Mouse (Mus musculus) forebrain, embryonic 12.5 days (tissue): ENCODE measurements around the gene Ptgds. TPM values are rescaled to one million over a fixed set of nuclear protein-coding genes. Genes with fewer than 3 reads are reported as not detected.

Experiments
- ATAC-seq: fragments of 200-750 bp; cut with Nextera tagmentation; 2 replicates; pipeline ENCODE4 v1.8.0; 2017; ENCODE audit warnings: moderate TSS enrichment; ENCODE audit not compliant: low FRiP score
- H3K27ac ChIP-seq: fragments of 300-500 bp; sonication (generic); 2 replicates; pipeline ENCODE4 v1.5.1; 2016; ENCODE audit warnings: mild to moderate bottlenecking
- H3K27me3 ChIP-seq: fragments of 300-500 bp; sonication (generic); 2 replicates; pipeline ENCODE4 v1.6.1; 2016; ENCODE audit warnings: mild to moderate bottlenecking
- H3K36me3 ChIP-seq: fragments of 300-500 bp; sonication (generic); replicated peaks from 2 replicates; pipeline ENCODE4 v1.6.1; 2016; ENCODE audit warnings: mild to moderate bottlenecking
- H3K4me1 ChIP-seq: fragments of 300-500 bp; sonication (generic); 2 replicates; pipeline ENCODE4 v1.6.1; 2016
- H3K4me2 ChIP-seq: fragments of 300-500 bp; sonication (generic); 2 replicates; pipeline ENCODE4 v1.6.1; 2016; ENCODE audit warnings: mild to moderate bottlenecking, moderate library complexity
- H3K4me3 ChIP-seq: fragments of 300-500 bp; sonication (generic); replicated peaks from 2 replicates; pipeline ENCODE4 v1.5.1; 2016; ENCODE audit warnings: mild to moderate bottlenecking
- H3K9ac ChIP-seq: fragments of 300-500 bp; sonication (generic); 2 replicates; pipeline ENCODE4 v1.6.1; 2016; ENCODE audit warnings: mild to moderate bottlenecking
- H3K9me3 ChIP-seq: fragments of 300-500 bp; sonication (generic); 2 replicates; pipeline ENCODE4 v1.6.1; 2016
- WGBS: fragments of 180-500 bp; shearing (Covaris S2); methylation state at CpG from one replicate; pipeline ENCODE4 v1.1.7; 2016; 5-methylcytosine and 5-hydroxymethylcytosine counted together
- polyA plus RNA-seq: library from polyadenylated mRNA; unstranded; fragments of >200 nt; fragmentation: Nextera tagmentation; extraction: Ambion mirVana; gene quantifications from 2 replicates; pipeline ENCODE4 v1.2.1, GENCODE M21; 2016

The Ptgds gene
- 0.69 and 1.3 TPM in 2 replicates for polyA plus RNA-seq

DNA sequence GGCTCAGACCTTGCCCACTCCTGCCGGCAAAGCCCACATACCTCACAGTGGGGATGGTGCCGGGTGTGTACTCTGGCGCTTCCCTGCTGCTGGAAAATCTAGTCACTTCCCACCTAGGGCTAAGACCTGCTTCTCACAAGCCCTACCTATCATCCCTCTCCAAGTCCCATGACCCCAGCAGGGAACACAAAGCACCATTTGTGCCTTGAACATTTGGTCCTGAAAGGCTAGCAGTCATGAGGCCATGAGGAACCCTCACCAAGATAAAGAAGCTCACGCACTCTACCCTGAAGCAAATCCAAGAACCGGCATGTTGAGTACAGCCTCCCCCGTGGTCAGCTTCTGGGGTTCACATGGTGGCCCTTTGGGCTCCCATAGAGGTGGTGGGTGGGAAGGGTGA, at the start of gene Ptgds:
Gene Ptgds (minus strand): TSS at position 78 of the 400 bp plus-strand sequence.
- H3K27me3 ChIP-seq, result no peaks in the 10 kb centered on the region
- no peak for ATAC-seq
- peaks cover 22% of the 10 kb centered on the region for H3K4me1 ChIP-seq
- H3K36me3 ChIP-seq, result no peaks in the 10 kb centered on the region
- no peak within 1 kb of the TSS for H3K4me2 ChIP-seq
- no peak within 1 kb of the TSS for H3K9ac ChIP-seq
- 72% methylated on average over 6 of the region's 6 CpGs for WGBS
- H3K27ac ChIP-seq, result peak within 1 kb of the TSS; percentile 9; the same call in 1 of the 2 replicates
- no peaks in the 10 kb centered on the region for H3K9me3 ChIP-seq
- H3K4me3 ChIP-seq, result no peak within 1 kb of the TSS

DNA sequence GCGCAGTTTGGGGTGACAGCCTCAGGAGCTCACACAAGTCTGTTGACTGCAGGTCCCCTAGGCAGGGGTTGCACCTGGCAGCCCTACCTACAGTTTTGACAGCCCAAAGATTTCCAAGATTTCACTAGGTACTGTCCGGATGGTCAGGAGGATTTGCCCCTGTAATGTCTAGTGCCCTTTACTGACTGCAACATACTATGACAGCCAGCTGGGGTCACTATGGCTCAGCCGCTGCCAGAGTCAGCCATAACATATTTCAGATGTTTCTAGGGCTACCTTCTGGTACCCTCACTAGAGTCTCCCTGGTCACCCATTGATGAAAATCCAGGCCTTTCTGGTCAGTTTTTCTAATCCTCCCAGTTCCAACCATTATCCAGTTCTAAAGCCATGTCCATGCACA, 40.1 kb upstream of the Ptgds start:
- 66% methylated on average over 3 of the region's 3 CpGs for WGBS
- no peak overlapping the region for H3K4me2 ChIP-seq
- H3K4me3 ChIP-seq, result no peak overlapping the region
- no peak for ATAC-seq
- H3K4me1 ChIP-seq, result no peaks in the 10 kb centered on the region
- H3K27ac ChIP-seq, result no peak overlapping the region
- H3K36me3 ChIP-seq, result peaks cover 13% of the 10 kb centered on the region
- no peaks in the 10 kb centered on the region for H3K9me3 ChIP-seq
- no peak overlapping the region for H3K9ac ChIP-seq
- H3K27me3 ChIP-seq, result peaks cover 2% of the 10 kb centered on the region; the same call in 1 of the 2 replicates

DNA sequence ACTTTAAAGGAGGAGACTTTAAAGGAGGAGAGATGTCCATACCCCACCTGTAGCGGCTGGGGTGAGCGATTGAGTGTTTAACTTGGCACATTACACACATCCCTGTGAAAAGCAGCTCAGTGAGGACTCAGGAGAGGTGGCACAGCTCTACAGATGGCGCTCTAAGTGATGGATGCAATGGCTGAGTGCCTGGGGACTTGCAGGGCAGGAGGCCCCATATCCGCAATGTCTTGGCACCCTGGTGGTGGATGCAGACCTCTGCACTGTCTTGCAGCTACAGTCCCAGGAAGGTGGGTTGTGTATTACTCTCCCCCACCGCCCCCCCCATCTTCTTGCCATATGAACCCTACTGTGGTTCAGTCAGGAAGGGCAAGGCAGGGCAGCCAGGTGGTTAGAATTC, 37.1 kb upstream of the Ptgds start:
- Histone ChIP-seq H3K4me3 (no peak overlapping the region), H3K27me3 (no peaks in the 10 kb centered on the region), H3K9me3 (no peaks in the 10 kb centered on the region), H3K36me3 (peaks cover 35% of the 10 kb centered on the region), H3K27ac (no peak overlapping the region), H3K9ac (no peak overlapping the region), H3K4me1 (peaks cover 3% of the 10 kb centered on the region), H3K4me2 (no peak overlapping the region)
- no peak for ATAC-seq
- 34% methylated on average over 5 of the region's 5 CpGs for WGBS

DNA sequence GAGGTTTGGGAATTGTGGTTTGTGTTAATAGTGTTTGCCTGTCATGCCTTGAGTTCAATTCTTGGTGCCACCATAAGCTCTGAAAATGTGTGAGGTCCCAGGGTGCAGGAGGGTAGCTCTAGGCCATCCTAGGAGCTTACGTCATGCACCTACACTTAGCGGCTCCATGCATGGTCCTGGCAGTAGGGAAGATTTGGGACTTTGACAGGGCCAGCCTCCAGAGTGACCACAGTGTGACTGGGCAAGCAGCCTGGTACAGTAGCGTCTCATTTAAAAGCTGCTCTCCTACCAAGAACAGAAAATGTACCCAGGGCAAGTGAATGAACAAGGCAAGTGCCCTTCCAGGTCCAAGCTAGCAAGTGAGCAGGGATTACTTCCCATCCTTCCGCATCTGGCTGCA, 36.0 kb upstream of the Ptgds start:
- Histone ChIP-seq H3K4me2 (no peak overlapping the region), H3K4me3 (no peak overlapping the region), H3K9ac (no peak overlapping the region), H3K36me3 (peaks cover 35% of the 10 kb centered on the region), H3K27ac (no peak overlapping the region), H3K9me3 (no peaks in the 10 kb centered on the region), H3K4me1 (peaks cover 12% of the 10 kb centered on the region), H3K27me3 (no peaks in the 10 kb centered on the region)
- ATAC-seq, result no peak
- WGBS, result 96% methylated on average over 4 of the region's 4 CpGs

DNA sequence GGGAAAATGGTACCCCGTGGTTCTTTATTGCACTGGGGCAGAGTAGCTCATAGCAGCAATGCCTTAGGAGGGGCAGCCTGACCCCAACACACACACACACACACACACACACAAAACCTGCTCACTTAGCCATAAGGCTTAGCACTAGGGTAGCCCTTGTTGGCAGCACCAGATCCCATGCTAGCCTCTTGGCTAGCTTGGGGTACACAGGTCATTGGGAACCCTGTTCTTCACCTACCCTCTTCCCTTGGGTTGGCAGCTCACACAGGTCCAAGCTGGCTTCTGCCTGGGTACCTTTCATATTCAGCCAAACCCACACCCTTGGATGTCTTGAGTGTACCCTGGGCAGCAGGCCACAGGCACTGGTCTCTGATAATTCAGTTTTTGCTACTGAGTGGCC, 35.2 kb upstream of the Ptgds start:
- 87% methylated on average over 1 of the region's 1 CpGs for WGBS
- no peak overlapping the region for H3K4me2 ChIP-seq
- no peak overlapping the region for H3K9ac ChIP-seq
- H3K27me3 ChIP-seq, result no peaks in the 10 kb centered on the region
- H3K4me1 ChIP-seq, result peaks cover 12% of the 10 kb centered on the region
- no peak overlapping the region for H3K4me3 ChIP-seq
- no peak overlapping the region for H3K27ac ChIP-seq
- H3K9me3 ChIP-seq, result no peaks in the 10 kb centered on the region
- peaks cover 35% of the 10 kb centered on the region for H3K36me3 ChIP-seq
- ATAC-seq, result no peak

DNA sequence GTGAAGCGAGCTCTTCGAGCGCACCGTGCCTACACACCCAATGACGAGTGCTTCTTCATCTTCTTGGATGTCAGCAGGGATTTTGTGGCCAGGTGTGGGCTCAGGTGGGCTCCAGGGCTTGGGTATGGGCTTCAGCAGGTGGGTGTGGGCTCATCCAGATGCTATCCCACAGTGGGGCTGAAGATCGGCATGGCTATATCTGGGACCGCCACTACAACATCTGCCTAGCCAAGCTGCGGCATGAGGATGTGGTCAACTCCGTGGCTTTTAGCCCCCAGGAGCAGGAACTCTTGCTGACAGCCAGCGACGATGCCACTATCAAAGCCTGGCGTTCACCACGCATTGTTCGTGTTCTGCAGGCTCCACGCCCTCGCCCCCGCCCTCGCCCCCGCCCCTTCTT, 34.7 kb upstream of the Ptgds start:
- WGBS, result 96% methylated on average over 19 of the region's 19 CpGs
- no peaks in the 10 kb centered on the region for H3K9me3 ChIP-seq
- no peaks in the 10 kb centered on the region for H3K27me3 ChIP-seq
- no peak overlapping the region for H3K27ac ChIP-seq
- H3K9ac ChIP-seq, result no peak overlapping the region
- H3K4me2 ChIP-seq, result no peak overlapping the region
- peaks cover 35% of the 10 kb centered on the region for H3K36me3 ChIP-seq
- no peak for ATAC-seq
- H3K4me3 ChIP-seq, result no peak overlapping the region
- H3K4me1 ChIP-seq, result peaks cover 12% of the 10 kb centered on the region

DNA sequence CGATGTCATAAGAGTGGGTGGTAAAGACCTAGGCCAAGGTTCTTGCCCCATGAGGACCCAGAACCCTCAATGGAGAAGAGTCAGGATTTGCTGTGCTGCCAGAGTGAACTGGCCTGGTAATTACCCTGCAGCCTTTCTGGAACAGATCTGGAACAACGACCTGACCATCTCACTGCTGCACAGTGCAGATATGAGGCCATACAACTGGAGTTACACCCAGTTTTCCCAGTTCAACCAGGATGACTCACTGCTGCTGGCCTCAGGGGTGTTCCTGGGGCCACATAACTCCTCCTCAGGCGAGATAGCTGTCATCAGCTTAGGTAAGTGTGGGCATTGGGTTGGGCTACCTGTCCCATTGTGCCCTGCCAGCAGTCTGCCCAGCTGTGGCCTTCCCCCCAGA, 32.9 kb upstream of the Ptgds start:
- no peak for ATAC-seq
- H3K4me3 ChIP-seq, result no peak overlapping the region
- H3K9me3 ChIP-seq, result no peaks in the 10 kb centered on the region
- H3K27ac ChIP-seq, result no peak overlapping the region
- peaks cover 12% of the 10 kb centered on the region for H3K4me1 ChIP-seq
- 93% methylated on average over 3 of the region's 3 CpGs for WGBS
- H3K9ac ChIP-seq, result no peak overlapping the region
- no peak overlapping the region for H3K4me2 ChIP-seq
- no peaks in the 10 kb centered on the region for H3K27me3 ChIP-seq
- H3K36me3 ChIP-seq, result peaks cover 35% of the 10 kb centered on the region

DNA sequence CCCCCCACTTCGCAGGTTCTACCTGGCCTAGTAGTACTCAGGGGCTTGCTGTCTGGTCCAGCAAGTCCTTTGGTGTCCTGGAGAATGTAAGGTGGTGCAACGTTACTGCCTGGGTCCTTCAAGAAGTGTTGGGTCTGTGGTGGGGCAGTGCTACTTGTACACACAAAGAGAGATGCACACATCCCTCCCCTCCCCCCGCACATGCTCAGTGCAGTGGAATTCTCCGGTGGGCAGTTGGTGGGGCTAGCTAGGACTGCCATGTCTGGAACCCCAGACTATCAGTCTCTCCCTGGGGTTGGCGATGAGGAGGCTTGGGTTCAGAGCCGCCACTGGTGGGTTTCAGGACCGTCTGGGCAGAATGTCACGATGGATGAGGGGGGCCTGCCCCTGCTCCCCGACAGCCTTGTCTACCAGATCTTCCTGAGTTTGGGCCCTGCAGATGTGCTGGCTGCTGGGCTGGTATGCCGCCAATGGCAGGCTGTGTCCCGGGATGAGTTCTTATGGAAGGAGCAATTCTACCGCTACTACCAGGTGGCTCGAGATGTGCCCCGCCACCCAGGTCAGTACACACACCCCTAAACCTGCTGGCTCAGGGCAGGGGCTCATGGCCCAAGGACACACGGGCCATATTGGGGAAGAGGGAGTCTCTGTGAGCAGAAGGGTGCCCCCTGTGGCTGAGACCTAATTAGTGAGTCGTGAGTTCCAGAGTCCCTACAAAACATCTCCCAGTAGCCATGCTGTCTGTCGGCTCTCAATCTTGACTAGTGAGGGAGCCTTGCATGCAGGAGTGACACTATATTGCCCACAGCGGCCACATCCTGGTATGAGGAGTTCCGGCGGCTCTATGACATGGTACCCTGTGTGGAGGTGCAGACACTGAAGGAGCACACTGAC, 32.0 kb upstream of the Ptgds start, which contains the start of gene C8g:
Gene C8g (minus strand): TSS at position 127 of the 894 bp plus-strand sequence.
- Histone ChIP-seq H3K4me1 (peaks cover 12% of the 10 kb centered on the region), H3K9ac (peak within 1 kb of the TSS; percentile 95), H3K36me3 (peaks cover 35% of the 10 kb centered on the region), H3K27me3 (no peaks in the 10 kb centered on the region), H3K4me3 (peak within 1 kb of the TSS; percentile 86), H3K27ac (peak within 1 kb of the TSS; percentile 75; the same call in 1 of the 2 replicates), H3K9me3 (no peaks in the 10 kb centered on the region), H3K4me2 (peak within 1 kb of the TSS; percentile 98)
- 79% methylated on average over 20 of the region's 20 CpGs for WGBS
- no peak for ATAC-seq

DNA sequence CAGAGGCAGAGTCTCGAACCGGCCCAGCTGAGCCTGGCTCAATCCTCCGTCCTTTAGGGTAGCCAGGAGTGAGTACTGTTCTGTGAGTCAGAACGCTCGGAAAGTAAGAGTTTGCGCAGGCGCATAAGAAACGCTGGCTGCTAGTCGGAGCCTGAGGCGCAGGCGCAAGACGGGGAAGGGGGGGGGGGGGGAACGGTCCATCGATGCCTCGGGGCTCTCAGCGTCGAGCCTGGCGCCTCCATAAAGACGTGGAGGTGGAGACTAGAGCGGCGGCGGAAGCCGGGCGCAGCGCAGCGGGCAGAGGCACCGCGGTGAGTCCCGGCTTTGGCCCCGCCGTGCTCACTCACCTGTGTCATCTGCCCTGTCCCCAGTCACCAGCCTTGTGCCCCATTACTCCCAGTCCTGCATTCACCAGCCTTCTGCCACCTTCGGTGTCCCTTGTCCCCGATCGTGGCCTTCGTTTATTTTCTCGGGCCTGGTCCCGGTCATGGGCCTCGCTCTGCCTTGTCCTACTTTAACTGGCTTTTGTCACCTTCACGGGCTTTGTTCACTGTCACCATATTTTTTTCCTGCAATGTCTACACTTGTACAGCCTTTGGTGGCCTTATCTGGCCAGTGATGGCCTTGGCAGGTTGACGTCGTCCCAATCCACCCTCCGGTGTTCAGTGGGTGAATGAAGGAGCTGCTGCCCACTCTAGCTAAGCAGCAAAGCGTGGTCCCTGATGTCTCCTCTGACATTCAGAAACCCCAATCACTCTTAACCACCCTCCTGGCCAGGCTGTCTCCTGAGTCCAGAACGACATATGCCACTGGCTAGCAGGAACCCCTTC, 30.9 kb upstream of the Ptgds start, which contains the start of gene Fbxw5:
Gene Fbxw5 (plus strand): TSS at position 175 of the 830 bp plus-strand sequence.
- ATAC-seq, result peak; percentile 90
- peaks cover 12% of the 10 kb centered on the region for H3K4me1 ChIP-seq
- H3K4me3 ChIP-seq, result peak within 1 kb of the TSS; percentile 86
- H3K27me3 ChIP-seq, result no peaks in the 10 kb centered on the region
- H3K9me3 ChIP-seq, result no peaks in the 10 kb centered on the region
- 1% methylated on average over 34 of the region's 44 CpGs for WGBS
- peak within 1 kb of the TSS; percentile 95 for H3K9ac ChIP-seq
- H3K27ac ChIP-seq, result peak within 1 kb of the TSS; percentile 75; the same call in 1 of the 2 replicates
- peak within 1 kb of the TSS; percentile 98 for H3K4me2 ChIP-seq
- H3K36me3 ChIP-seq, result peaks cover 31% of the 10 kb centered on the region

DNA sequence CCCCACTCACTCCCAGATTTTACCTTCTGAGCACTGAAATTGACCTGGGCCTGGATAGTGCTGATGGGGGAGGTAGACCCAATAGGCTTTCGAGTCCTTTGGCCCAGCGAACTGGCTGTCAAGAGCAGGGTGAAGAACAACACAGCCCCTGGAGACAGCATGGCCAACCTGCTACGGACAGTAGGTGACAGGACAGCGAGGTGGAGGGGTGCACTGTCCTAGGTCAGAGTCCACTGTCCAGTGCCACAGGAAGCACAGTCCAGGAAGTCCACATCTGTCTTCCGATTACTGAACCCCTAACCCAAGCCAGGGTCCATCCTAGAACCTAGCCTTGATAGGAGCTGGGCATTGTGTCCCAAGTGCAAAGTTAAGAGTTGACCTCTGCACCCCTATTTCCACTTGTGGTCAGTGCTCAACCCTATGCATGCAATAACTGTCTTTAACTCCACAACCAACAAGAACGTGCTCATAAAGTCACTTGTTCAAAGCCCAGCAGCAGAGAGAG, 30.3 kb upstream of the Ptgds start:
- peaks cover 24% of the 10 kb centered on the region for H3K36me3 ChIP-seq
- 71% methylated on average over 6 of the region's 6 CpGs for WGBS
- no peaks in the 10 kb centered on the region for H3K27me3 ChIP-seq
- peak; percentile 53 for ATAC-seq
- peak overlapping the region; percentile 95; the same call in 1 of the 2 replicates for H3K9ac ChIP-seq
- peak overlapping the region; percentile 56 for H3K4me2 ChIP-seq
- no peak overlapping the region for H3K27ac ChIP-seq
- peak overlapping the region; percentile 86 for H3K4me3 ChIP-seq
- H3K4me1 ChIP-seq, result peaks cover 12% of the 10 kb centered on the region
- no peaks in the 10 kb centered on the region for H3K9me3 ChIP-seq

DNA sequence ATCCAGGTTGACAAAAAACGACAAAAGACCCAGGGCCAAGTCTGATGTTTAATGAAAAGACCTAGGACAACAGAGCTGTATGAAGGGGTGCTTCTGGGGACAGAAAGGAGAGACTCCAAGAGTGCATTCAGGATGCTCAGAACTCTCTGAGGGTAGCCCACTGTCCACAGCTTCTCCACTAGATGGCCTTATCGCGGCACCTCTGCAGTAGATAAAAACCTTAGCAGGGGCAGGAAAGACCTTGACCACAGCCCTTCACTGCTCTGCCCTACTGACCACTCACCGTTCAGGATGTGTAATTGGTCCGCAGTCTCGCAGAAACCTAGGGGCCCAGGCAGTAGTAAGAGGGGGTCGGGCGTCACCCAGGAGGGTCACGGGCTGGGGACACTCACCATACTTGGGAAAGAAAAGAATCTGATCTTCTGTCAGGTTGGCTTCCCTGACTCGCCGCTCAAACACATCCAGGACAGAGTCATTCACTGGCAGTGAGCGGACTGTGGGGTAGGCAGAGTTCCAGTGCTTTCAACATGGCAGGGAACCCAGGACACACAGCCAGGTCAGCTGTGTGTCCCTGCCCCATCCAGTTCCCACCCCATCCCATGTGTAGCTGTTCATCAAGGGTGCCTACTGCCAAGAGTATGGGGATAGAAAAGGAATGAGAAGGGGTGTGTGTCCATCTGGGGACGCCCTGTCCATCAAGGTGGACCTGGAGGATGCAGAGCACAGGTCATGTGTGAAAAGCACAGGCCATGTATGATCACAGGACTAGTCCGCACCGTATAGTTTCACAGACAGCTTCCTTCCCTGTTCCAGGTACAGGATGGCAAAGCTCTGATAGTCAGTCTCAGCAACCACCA, 29.0 kb upstream of the Ptgds start:
- Histone ChIP-seq H3K9me3 (no peaks in the 10 kb centered on the region), H3K9ac (no peak overlapping the region), H3K4me2 (no peak overlapping the region), H3K27me3 (no peaks in the 10 kb centered on the region), H3K36me3 (peaks cover 11% of the 10 kb centered on the region), H3K4me1 (peaks cover 12% of the 10 kb centered on the region), H3K27ac (no peak overlapping the region), H3K4me3 (no peak overlapping the region)
- no peak for ATAC-seq
- 75% methylated on average over 15 of the region's 15 CpGs for WGBS
